Mouse (Mus musculus): Measurements from ENCODE around the gene Basp1. TPM values are rescaled to one million over a fixed set of nuclear protein-coding genes. Genes with fewer than 3 reads are reported as not detected.

The Basp1 gene
- total and polyA plus RNA-seq, 3 experiments = 0.04 to 2.5 (median 1.6) TPM

DNA sequence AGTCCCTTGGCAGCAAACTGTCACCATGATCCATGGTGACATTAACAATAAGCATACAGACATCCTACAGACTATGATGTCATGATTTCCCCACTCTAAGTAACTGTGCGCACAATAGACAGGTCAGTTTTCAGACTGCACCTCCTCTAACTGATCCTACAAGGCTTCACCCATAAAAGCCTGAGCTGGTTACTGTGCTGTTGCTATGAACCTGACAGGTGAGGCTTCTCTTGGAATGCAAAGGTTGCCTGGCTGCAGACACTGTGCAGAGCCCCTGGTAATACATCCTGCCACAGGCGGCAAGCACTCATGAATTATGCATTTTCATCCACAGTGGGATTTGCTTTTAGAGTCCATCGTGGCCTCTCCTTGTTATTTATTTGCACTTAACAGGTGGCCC, 36.6 kb downstream of the Basp1 start:
- no peak for TF ChIP-seq CTCF (conservative IDR thresholded peaks at IDR 0.05 in 1 of 2, IDR thresholded peaks at IDR 0.05 in 1 of 2; ENCODE audit: low read depth in 2 of 2, low read length in 2 of 2)
- TF ChIP-seq RCOR1 (conservative IDR thresholded peaks at IDR 0.05; ENCODE audit: low read depth, low read length) = no peak
- TF ChIP-seq ZKSCAN1 (IDR thresholded peaks at IDR 0.05; ENCODE audit: borderline replicate concordance, low read depth, low read length) = no peak
- H3K27me3 ChIP-seq (replicated peaks) = no peaks in the 10 kb centered on the region
- peaks cover 0 to 12% of the 10 kb centered on the region in 2 experiments; a peak in 2 of 4 replicates for H3K4me1 ChIP-seq (ENCODE audit: control insufficient read depth in 1 of 2, insufficient read depth in 2 of 2)
- no peak overlapping the region for H3K4me3 ChIP-seq (replicated peaks in 1 of 3; ENCODE audit: low read depth in 2 of 3, low read length in 2 of 3, poor library complexity in 1 of 3)
- no peaks in the 10 kb centered on the region for H3K79me2 ChIP-seq (replicated peaks; ENCODE audit: control insufficient read depth, extremely low read depth, insufficient read depth, poor library complexity, severe bottlenecking)
- no peak overlapping the region for H3K9ac ChIP-seq (ENCODE audit: insufficient read depth, low read depth)
- H3K27ac ChIP-seq (ENCODE audit: insufficient read depth, low read depth) = no peak overlapping the region
- dilution Hi-C loops (cut with MboI; ENCODE audit: extremely low pct_ligation_motif_present, extremely low pct_unique_long_range_greater_than_20kb, low sequenced_read_pairs) = no loop called here
- no peaks in the 10 kb centered on the region for H3K36me3 ChIP-seq (replicated peaks in 1 of 2; ENCODE audit: control insufficient read depth in 1 of 2, insufficient read depth in 1 of 2, low read length in 1 of 2)
- DNase-seq (ENCODE audit: extremely low read depth) = no peak
- in situ Hi-C loops (cut with MboI; ENCODE audit: low pct_ligation_motif_present, low pct_unique_long_range_greater_than_20kb, low sequenced_read_pairs) = no loop called here
- H3K4me2 ChIP-seq (ENCODE audit: insufficient read depth, low read depth, poor library complexity, severe bottlenecking) = no peak overlapping the region
- no peaks in the 10 kb centered on the region for H3K9me3 ChIP-seq (replicated peaks; ENCODE audit: low read length)

DNA sequence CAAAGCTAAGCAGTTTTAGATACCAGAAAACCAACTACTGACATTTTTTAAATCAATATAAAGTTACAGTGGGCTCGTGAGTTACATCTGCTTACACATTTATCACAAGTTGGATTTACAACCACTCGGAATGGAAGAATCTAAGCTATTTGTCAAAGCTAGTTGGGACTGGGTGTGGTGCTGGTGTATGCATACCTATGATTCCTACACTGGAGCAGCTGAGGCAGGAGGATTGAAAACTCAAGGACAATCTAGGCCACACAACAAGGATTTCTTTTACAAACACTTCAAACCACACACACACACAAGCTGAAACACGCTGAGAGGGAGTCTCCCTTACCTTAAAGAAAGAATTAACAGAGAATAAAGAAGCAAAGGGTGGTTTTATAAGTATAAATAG, 40.1 kb downstream of the Basp1 start:
- peaks cover 0 to 15% of the 10 kb centered on the region in 2 experiments; a peak in 2 of 4 replicates for H3K4me1 ChIP-seq (ENCODE audit: control insufficient read depth in 1 of 2, insufficient read depth in 2 of 2)
- no peak overlapping the region for H3K27ac ChIP-seq (ENCODE audit: insufficient read depth, low read depth)
- DNase-seq (ENCODE audit: extremely low read depth) = no peak
- no peaks in the 10 kb centered on the region for H3K79me2 ChIP-seq (replicated peaks; ENCODE audit: control insufficient read depth, extremely low read depth, insufficient read depth, poor library complexity, severe bottlenecking)
- TF ChIP-seq JUND (conservative IDR thresholded peaks at IDR 0.05; ENCODE audit: low read depth, low read length) = no peak
- TF ChIP-seq MAX (IDR thresholded peaks at IDR 0.05; ENCODE audit: low read length) = no peak
- TF ChIP-seq ZKSCAN1 (IDR thresholded peaks at IDR 0.05; ENCODE audit: borderline replicate concordance, low read depth, low read length) = no peak
- no peak for TF ChIP-seq GABPA (IDR thresholded peaks at IDR 0.05; ENCODE audit: insufficient replicate concordance, low read depth, low read length)
- no peak for TF ChIP-seq RAD21 (IDR thresholded peaks at IDR 0.05; ENCODE audit: low read depth, low read length)
- no peak for TF ChIP-seq MAZ (IDR thresholded peaks at IDR 0.05; ENCODE audit: low read depth, low read length)
- TF ChIP-seq MXI1 (IDR thresholded peaks at IDR 0.05; ENCODE audit: low read depth, low read length) = no peak
- TF ChIP-seq UBTF (IDR thresholded peaks at IDR 0.05; ENCODE audit: low read depth, low read length) = no peak
- TF ChIP-seq IRF4 (IDR thresholded peaks at IDR 0.05; ENCODE audit: low read depth, low read length) = no peak
- no peak for TF ChIP-seq NRF1 (IDR thresholded peaks at IDR 0.05; ENCODE audit: low read depth, low read length)
- no peak for TF ChIP-seq ZMIZ1 (IDR thresholded peaks at IDR 0.05; ENCODE audit: low read depth, low read length)
- TF ChIP-seq EP300 (IDR thresholded peaks at IDR 0.05; ENCODE audit: low read length) = no peak
- no peak for TF ChIP-seq USF2 (conservative IDR thresholded peaks at IDR 0.05; ENCODE audit: low read depth, low read length)
- TF ChIP-seq PAX5 (IDR thresholded peaks at IDR 0.05; ENCODE audit: low read length) = no peak
- H3K27me3 ChIP-seq (replicated peaks) = no peaks in the 10 kb centered on the region
- H3K36me3 ChIP-seq (replicated peaks in 1 of 2; ENCODE audit: control insufficient read depth in 1 of 2, insufficient read depth in 1 of 2, low read length in 1 of 2) = no peaks in the 10 kb centered on the region
- H3K4me2 ChIP-seq (ENCODE audit: insufficient read depth, low read depth, poor library complexity, severe bottlenecking) = no peak overlapping the region
- no peaks in the 10 kb centered on the region for H3K9me3 ChIP-seq (replicated peaks; ENCODE audit: low read length)
- no peak overlapping the region for H3K9ac ChIP-seq (ENCODE audit: insufficient read depth, low read depth)
- dilution Hi-C loops (cut with MboI; ENCODE audit: extremely low pct_ligation_motif_present, extremely low pct_unique_long_range_greater_than_20kb, low sequenced_read_pairs) (no loop called here), in situ Hi-C loops (cut with MboI; ENCODE audit: low pct_ligation_motif_present, low pct_unique_long_range_greater_than_20kb, low sequenced_read_pairs) (no loop called here)
- no peak overlapping the region for H3K4me3 ChIP-seq (replicated peaks in 1 of 3; ENCODE audit: low read depth in 2 of 3, low read length in 2 of 3, poor library complexity in 1 of 3)

Measured in CH12.LX (cell line).